Mouse (Mus musculus): ENCODE measurements around the gene Cox19. TPM values are rescaled to one million over a fixed set of nuclear protein-coding genes. Genes with fewer than 3 reads are reported as not detected.

Gene Cox19
- total RNA-seq, 2 experiments from 2014 or later: 87.8 to 89.3 TPM

GRCm38 (mm10) chr5:139310477-139310876, 40.7 kb downstream of the Cox19 start:
- no peak for DNase-seq
- intact Hi-C loops (cut with DNase I): no loop called here

GRCm38 (mm10) chr5:139309946-139310345, 41.3 kb downstream of the Cox19 start:
- no peak for DNase-seq
- intact Hi-C loops (cut with DNase I): no loop called here

GRCm38 (mm10) chr5:139303646-139304061, 47.6 kb downstream of the Cox19 start:
- intact Hi-C loops (cut with DNase I): no loop called here
- no peak for DNase-seq

GRCm38 (mm10) chr5:139302101-139302500, 49.1 kb downstream of the Cox19 start:
- intact Hi-C loops (cut with DNase I): no loop called here
- DNase-seq: no peak

- intact Hi-C loops (cut with DNase I): no loop called here
- DNase-seq: no peak
Measured at GRCm38 (mm10) chr5:139297745-139298144, 53.5 kb downstream of the Cox19 start.

- intact Hi-C loops (cut with DNase I): no loop called here
- no peak for DNase-seq
Measured at GRCm38 (mm10) chr5:139297092-139297491, 54.1 kb downstream of the Cox19 start.

- no peak for DNase-seq
- intact Hi-C loops (cut with DNase I): no loop called here
Measured at GRCm38 (mm10) chr5:139294089-139294488, 57.1 kb downstream of the Cox19 start.

- intact Hi-C loops (cut with DNase I): no loop called here
- no peak for DNase-seq
Measured at GRCm38 (mm10) chr5:139291811-139292560, 59.2 kb downstream of the Cox19 start.

- intact Hi-C loops (cut with DNase I): no loop called here
- no peak for DNase-seq
Measured at GRCm38 (mm10) chr5:139290467-139291259, 60.6 kb downstream of the Cox19 start.

GRCm38 (mm10) chr5:139288591-139288990, 62.6 kb downstream of the Cox19 start:
- intact Hi-C loops (cut with DNase I): no loop called here
- no peak for DNase-seq

GRCm38 (mm10) chr5:139287787-139288186, 63.4 kb downstream of the Cox19 start:
- DNase-seq: no peak
- intact Hi-C loops (cut with DNase I): no loop called here

GRCm38 (mm10) chr5:139287099-139287498, 64.1 kb downstream of the Cox19 start:
- DNase-seq: no peak
- intact Hi-C loops (cut with DNase I): no loop called here

Small RNA genes within 50 kb of the gene (microRNA-seq; reads per million reads assigned to microRNA genes)
- gene Mir339: 443 reads per million, percentile 67 among the genes with 10 or more reads in this experiment

Other genes starting within 250 kb of the Cox19 start
- gene Prkar1b, start 201.4 kb downstream of the Cox19 start, total RNA-seq (2021): 100 to 1,000 TPM; 366 to 388 TPM
- gene Dnaaf5, start 201.2 kb downstream of the Cox19 start, total RNA-seq (2021): 10 to 100 TPM in 1 of 2 experiments, 1 to 10 TPM in 1; 7.8 to 11.4 TPM
- 10 to 100 TPM; 77.1 to 81.6 TPM for gene Sun1, start 150.8 kb downstream of the Cox19 start, total RNA-seq (2021)
- 10 to 100 TPM; 54.8 to 59.8 TPM for gene Get4, start 99.1 kb downstream of the Cox19 start, total RNA-seq (2021)
- 100 to 1,000 TPM; 219 to 247 TPM for gene Adap1, start 25.8 kb downstream of the Cox19 start, total RNA-seq (2021)
- gene Cyp2w1, start 1.2 kb upstream of the Cox19 start, total RNA-seq (2021): not detected
- gene Gpr146, start 26.3 kb upstream of the Cox19 start, total RNA-seq (2021): 1 to 10 TPM; 2.2 to 2.5 TPM
- gene C130050O18Rik, start 53.9 kb upstream of the Cox19 start, total RNA-seq (2021): not detected
- 1 to 10 TPM; 3.0 to 3.2 TPM for gene Gper1, start 71.7 kb upstream of the Cox19 start, total RNA-seq (2021)
- gene 3110082I17Rik, start 109.1 kb upstream of the Cox19 start, total RNA-seq (2021): 10 to 100 TPM; 18.0 to 19.2 TPM
- gene Zfand2a, start 133.1 kb upstream of the Cox19 start, total RNA-seq (2021): 10 to 100 TPM; 58.7 to 60.3 TPM
- gene Uncx, start 192.1 kb upstream of the Cox19 start, total RNA-seq (2021): under 1 TPM in 1 of 2 experiments, not detected in 1; 0.64 TPM

All from left cerebral cortex, postnatal 4 days (tissue).